In genomic region chr13:51155178-51156013, GRCm38 (mm10) we compare ENCODE assay signal across 13 mouse cellular contexts. TPM values are rescaled to one million over a fixed set of nuclear protein-coding genes. Genes with fewer than 3 reads are reported as not detected.
DNase-seq lines count a peak whose midpoint lies in the region; ATAC-seq and TF ChIP-seq lines count a peak whose summit lies in the region.
"Had no signal": no experiment of that assay in that cellular context is flagged by ENCODE, and none has a peak within 500 bp of the region (broad histone marks: within the 10 kb centered on the region; RNA-seq: fewer than 3 reads in every experiment).

No protein-coding gene starts in this region.

- H3K27me3 ChIP-seq in lung, postnatal 0 days (replicated peaks; ENCODE audit: insufficient read depth, low read length): no peaks in the 10 kb centered on the region
- H3K27me3 ChIP-seq in intestine, postnatal 0 days (replicated peaks; ENCODE audit: control insufficient read depth, insufficient read depth, low read length): no peaks in the 10 kb centered on the region
- H3K27me3 ChIP-seq: embryonic facial prominence, embryonic 12.5 days had no signal

- peak; percentile 7 for DNase-seq in cerebellum, postnatal 14 days
- no peak for DNase-seq in cerebellum, adult 18-20 months
- peak; percentile 13 to 32 for DNase-seq in left cerebral cortex, postnatal 10 days (ENCODE audit: extremely low spot score in 1 of 2, low spot score in 2 of 2)
- DNase-seq in left cerebral cortex, adult 18-20 months (ENCODE audit: low spot score in 2 of 2): no peak
- peak; percentile 60 for DNase-seq in adrenal gland, postnatal 14 days
- peak; percentile 45 for DNase-seq in lung, postnatal 0 days (ENCODE audit: low spot score)
- no peak for DNase-seq in neural tube, embryonic 10.5 days (ENCODE audit: extremely low spot score, low spot score)
- DNase-seq: cerebellum, adult 2 months; kidney, postnatal 25 days; thymus, adult 2 months had no signal

- peak; percentile 84 for ATAC-seq in lung, postnatal 0 days
- no peak for ATAC-seq in intestine, postnatal 0 days

- no peaks in the 10 kb centered on the region for H3K9me3 ChIP-seq in lung, postnatal 0 days (ENCODE audit: low read length)
- no peaks in the 10 kb centered on the region for H3K9me3 ChIP-seq in intestine, postnatal 0 days (ENCODE audit: control insufficient read depth)
- H3K9me3 ChIP-seq: embryonic facial prominence, embryonic 12.5 days had no signal

- no peak for TF ChIP-seq EP300 in lung, postnatal 0 days (IDR thresholded peaks at IDR 0.05)

- H3K36me3 ChIP-seq in lung, postnatal 0 days (ENCODE audit: insufficient read depth, low read length): peaks cover 1% of the 10 kb centered on the region; the same call in 1 of the 2 replicates
- peaks cover 12% of the 10 kb centered on the region; the same call in 1 of the 2 replicates for H3K36me3 ChIP-seq in intestine, postnatal 0 days (ENCODE audit: control insufficient read depth, insufficient read depth)

- no peak overlapping the region for H3K9ac ChIP-seq in lung, postnatal 0 days (replicated peaks; ENCODE audit: low read depth)
- H3K9ac ChIP-seq in intestine, postnatal 0 days (ENCODE audit: low read depth, low read length): no peak overlapping the region
- H3K9ac ChIP-seq: embryonic facial prominence, embryonic 12.5 days had no signal

- no peaks in the 10 kb centered on the region for H3K4me1 ChIP-seq in lung, postnatal 0 days (ENCODE audit: insufficient read depth, low read depth, low read length)
- H3K4me1 ChIP-seq in intestine, postnatal 0 days (replicated peaks; ENCODE audit: control insufficient read depth, insufficient read depth, low read length): no peaks in the 10 kb centered on the region
- H3K4me1 ChIP-seq: embryonic facial prominence, embryonic 12.5 days had no signal

- TF ChIP-seq CTCF in lung, postnatal 0 days (IDR thresholded peaks at IDR 0.05): no peak
- TF ChIP-seq CTCF in intestine, postnatal 0 days (IDR thresholded peaks at IDR 0.05; ENCODE audit: low read depth): no peak

- 59% methylated on average over 15 of the region's 15 CpGs for WGBS in lung, postnatal 0 days
- WGBS in intestine, postnatal 0 days: 84% methylated on average over 15 of the region's 15 CpGs

- intact Hi-C loops in left cerebral cortex, postnatal 10 days (cut with DNase I): no loop called here

- H3K4me3 ChIP-seq in lung, postnatal 0 days (ENCODE audit: low read depth, low read length): no peak overlapping the region
- no peak overlapping the region for H3K4me3 ChIP-seq in intestine, postnatal 0 days (ENCODE audit: low read depth, low read length)
- H3K4me3 ChIP-seq: embryonic facial prominence, embryonic 12.5 days had no signal

- no peak overlapping the region for H3K4me2 ChIP-seq in lung, postnatal 0 days (replicated peaks; ENCODE audit: low read depth, low read length)
- H3K4me2 ChIP-seq in intestine, postnatal 0 days (replicated peaks; ENCODE audit: low read depth): no peak overlapping the region
- H3K4me2 ChIP-seq: embryonic facial prominence, embryonic 12.5 days had no signal

- peak overlapping the region; percentile 32; the same call in 1 of the 2 replicates for H3K27ac ChIP-seq in lung, postnatal 0 days (ENCODE audit: low read length)
- H3K27ac ChIP-seq in intestine, postnatal 0 days (ENCODE audit: low read depth, low read length): no peak overlapping the region
- H3K27ac ChIP-seq: embryonic facial prominence, embryonic 12.5 days had no signal

RNA-seq across cellular contexts. Expression of gene Nxnl2, which starts 15.4 kb away (rescaled TPM):
- 1 to 10 TPM in 1 of 2 experiments, under 1 TPM in 1; 0.95 to 1.1 TPM for total RNA-seq in left cerebral cortex, postnatal 10 days (2021)
- under 1 TPM in 1 of 2 experiments, not detected in 1; 0.26 TPM for total RNA-seq in left cerebral cortex, adult 18-20 months (2021)
- 0.56 and 0.64 TPM in 2 replicates for total RNA-seq in adrenal gland, postnatal 14 days (2021)
- polyA plus RNA-seq in lung, postnatal 0 days (2015; fragmentation: Nextera tagmentation; extraction: Ambion mirVana): 1.0 and 1.3 TPM in 2 replicates
- 5.0 and 6.1 TPM in 2 replicates for polyA plus RNA-seq in intestine, postnatal 0 days (2015; fragmentation: Nextera tagmentation; extraction: Ambion mirVana)
- total RNA-seq: gastrocnemius, adult 18-20 months had no signal

RNA-seq across cellular contexts. Expression of gene Spin1, which starts 54.7 kb away (rescaled TPM):
- 100 to 1,000 TPM; 204 to 217 TPM for total RNA-seq in left cerebral cortex, postnatal 10 days (2021)
- 100 to 1,000 TPM; 171 to 183 TPM for total RNA-seq in left cerebral cortex, adult 18-20 months (2021)
- total RNA-seq in adrenal gland, postnatal 14 days (2021): 64.3 and 66.8 TPM in 2 replicates
- 40.6 and 46.5 TPM in 2 replicates for polyA plus RNA-seq in lung, postnatal 0 days (2015; fragmentation: Nextera tagmentation; extraction: Ambion mirVana)
- polyA plus RNA-seq in intestine, postnatal 0 days (2015; fragmentation: Nextera tagmentation; extraction: Ambion mirVana): 32.7 and 35.0 TPM in 2 replicates

Comparison
In these comparisons a context has a peak if more than half of its experiments do, and no peak if none do; other contexts are left out.
1. DNase-seq: peak in cerebellum, postnatal 14 days (2 of 2), left cerebral cortex, postnatal 10 days (2 of 2), adrenal gland, postnatal 14 days (single experiment) and lung, postnatal 0 days (single experiment); none in cerebellum, adult 18-20 months (0 of 2), left cerebral cortex, adult 18-20 months (0 of 2) and neural tube, embryonic 10.5 days (single experiment).